Mouse (Mus musculus): ENCODE measurements around the gene Rbm8a. TPM values are rescaled to one million over a fixed set of nuclear protein-coding genes. Genes with fewer than 3 reads are reported as not detected.
A peak's percentile ranks its signal among the peaks of the same experiment; 100 is the strongest.
"Not testable (repeated sequence)": the region's sequence is repeated elsewhere in the genome, so short reads cannot be mapped to it uniquely, and the experiment has no call there.

The Rbm8a gene
- total RNA-seq, 2 experiments from 2014 or later: 36.6 to 44.1 TPM

- intact Hi-C loops (cut with DNase I; ENCODE audit: low total_unique reads): no loop called here
- peak; percentile 82 for DNase-seq
Measured at GRCm38 (mm10) chr3:96663432-96664239, 33.9 kb downstream of the Rbm8a start.

DNA sequence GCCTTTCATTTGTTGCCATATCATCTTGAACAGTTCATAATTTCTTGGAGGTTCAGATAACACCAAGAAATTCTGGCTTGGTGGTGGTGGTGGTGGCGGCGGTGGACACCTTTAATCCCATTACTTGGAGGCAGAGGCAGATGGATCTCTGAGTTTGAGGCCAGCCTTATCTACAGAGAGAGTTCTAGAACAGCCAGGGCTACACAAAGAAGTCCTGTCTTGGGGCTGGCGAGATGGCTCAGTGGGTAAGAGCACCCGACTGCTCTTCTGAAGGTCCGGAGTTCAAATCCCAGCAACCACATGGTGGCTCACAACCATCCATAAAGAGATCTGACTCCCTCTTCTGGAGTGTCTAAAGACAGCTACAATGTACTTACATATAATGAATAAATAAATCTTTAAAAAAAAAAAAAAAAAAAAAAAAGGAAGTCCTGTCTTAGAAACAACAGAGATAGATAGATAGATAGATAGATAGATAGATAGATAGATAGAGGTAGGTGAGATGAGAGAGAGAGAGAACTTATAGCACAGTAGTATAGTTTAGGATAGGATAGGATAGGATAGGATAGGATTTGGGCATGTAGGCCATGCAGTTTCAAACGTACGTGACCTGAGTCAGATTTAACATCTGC lies 36.1 kb downstream of the Rbm8a start:
- DNase-seq; intact Hi-C loops (cut with DNase I; ENCODE audit: low total_unique reads): not testable (repeated sequence)

DNA sequence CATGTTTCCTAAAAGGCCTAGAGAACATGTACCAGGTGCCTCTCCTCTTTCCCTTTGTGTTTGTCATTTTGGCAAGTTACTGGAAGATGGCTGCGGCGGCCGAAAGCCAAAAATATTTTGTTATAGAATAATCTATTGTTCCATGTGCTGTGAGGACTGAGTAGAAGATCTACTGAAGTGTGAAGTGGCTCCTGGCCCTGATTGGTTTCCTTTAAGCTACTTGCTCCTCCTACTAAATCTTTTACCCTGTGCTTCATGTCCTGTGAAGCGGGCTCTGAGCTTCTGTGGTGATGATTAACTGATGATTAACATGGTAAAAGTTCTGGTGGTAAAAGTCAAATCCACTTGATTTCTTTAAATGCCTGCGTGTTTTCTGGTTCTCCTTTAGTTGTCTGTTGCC lies 37.2 kb downstream of the Rbm8a start:
- DNase-seq: no peak
- intact Hi-C loops (cut with DNase I; ENCODE audit: low total_unique reads): no loop called here

GRCm38 (mm10) chr3:96667316-96667715 lies 37.6 kb downstream of the Rbm8a start:
- DNase-seq: no peak
- intact Hi-C loops (cut with DNase I; ENCODE audit: low total_unique reads): no loop called here

GRCm38 (mm10) chr3:96668424-96669067 lies 38.8 kb downstream of the Rbm8a start:
- intact Hi-C loops (cut with DNase I; ENCODE audit: low total_unique reads): no loop called here
- DNase-seq: no peak

GRCm38 (mm10) chr3:96669727-96670468 lies 40.2 kb downstream of the Rbm8a start, which contains the start of gene Ankrd35:
TSS of gene Ankrd35 (plus strand) at chr3:96670131.
- DNase-seq: peak; percentile 86
- intact Hi-C loops (cut with DNase I; ENCODE audit: low total_unique reads): no loop called here

GRCm38 (mm10) chr3:96671519-96671918 lies 41.8 kb downstream of the Rbm8a start:
- intact Hi-C loops (cut with DNase I; ENCODE audit: low total_unique reads): no loop called here

GRCm38 (mm10) chr3:96673514-96673913 lies 43.8 kb downstream of the Rbm8a start:
- intact Hi-C loops (cut with DNase I; ENCODE audit: low total_unique reads): no loop called here
- no peak for DNase-seq

More at GRCm38 (mm10) chr3:96671519-96671918, 41.8 kb downstream of the Rbm8a start:
- no peak for DNase-seq

DNA sequence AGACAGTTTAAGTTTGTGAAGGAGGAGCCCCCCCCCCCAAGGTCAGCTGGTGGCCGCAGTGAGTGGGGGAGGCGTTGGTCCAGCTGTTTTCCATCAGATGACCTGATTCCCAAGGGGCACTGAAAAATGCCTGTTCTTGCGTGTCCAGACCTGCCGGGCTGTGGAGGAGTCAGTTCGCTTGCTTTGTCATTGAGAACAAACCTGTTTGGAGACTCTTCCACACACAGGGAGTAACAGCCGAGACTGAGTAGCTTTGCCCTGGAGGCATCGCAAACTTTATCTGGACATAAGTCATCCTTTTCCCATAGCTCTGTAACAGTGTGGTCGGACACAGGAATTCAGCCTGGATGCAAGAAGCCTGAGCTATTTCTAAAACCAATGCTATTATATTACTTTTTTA lies 44.7 kb downstream of the Rbm8a start:
- intact Hi-C loops (cut with DNase I; ENCODE audit: low total_unique reads): no loop called here
- no peak for DNase-seq

GRCm38 (mm10) chr3:96675171-96675570 lies 45.4 kb downstream of the Rbm8a start:
- intact Hi-C loops (cut with DNase I; ENCODE audit: low total_unique reads): no loop called here
- no peak for DNase-seq

- intact Hi-C loops (cut with DNase I; ENCODE audit: low total_unique reads): no loop called here
- no peak for DNase-seq
Measured at GRCm38 (mm10) chr3:96675690-96676089, 46.0 kb downstream of the Rbm8a start.

GRCm38 (mm10) chr3:96678456-96678855 lies 48.7 kb downstream of the Rbm8a start:
- intact Hi-C loops (cut with DNase I; ENCODE audit: low total_unique reads): no loop called here
- no peak for DNase-seq

DNA sequence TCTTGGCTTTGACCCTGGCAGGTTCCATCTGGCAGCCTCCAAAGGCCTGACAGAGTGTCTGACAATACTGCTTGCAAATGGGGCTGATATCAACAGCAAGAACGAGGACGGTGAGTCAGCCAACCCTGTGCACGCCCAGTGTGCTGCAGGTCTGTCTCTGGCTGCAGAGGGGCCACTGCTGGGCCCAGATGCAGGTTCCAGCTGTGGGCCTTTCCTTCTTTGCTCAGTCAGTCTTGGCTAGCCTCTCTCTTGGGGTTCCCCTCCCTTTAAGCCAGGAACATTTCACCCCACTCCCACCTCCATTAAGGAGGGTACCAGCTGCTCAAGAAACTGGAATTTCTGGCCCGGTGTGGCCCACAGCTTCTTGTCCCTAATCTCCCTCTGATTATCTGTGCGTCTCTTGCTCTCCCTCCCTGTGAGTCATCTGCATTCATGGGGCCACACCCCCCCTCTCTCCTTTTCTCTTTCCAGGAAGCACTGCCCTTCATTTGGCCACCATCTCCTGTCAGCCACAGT lies 49.5 kb downstream of the Rbm8a start:
- DNase-seq: no peak
- intact Hi-C loops (cut with DNase I; ENCODE audit: low total_unique reads): no loop called here

- intact Hi-C loops (cut with DNase I; ENCODE audit: low total_unique reads): no loop called here
- no peak for DNase-seq
Measured at GRCm38 (mm10) chr3:96680269-96680956, 50.7 kb downstream of the Rbm8a start.

Other genes with a start within 250 kb of the Rbm8a start
- not detected for gene BC107364, start 177.6 kb upstream of the Rbm8a start, total RNA-seq (2021)
- 100 to 1,000 TPM; 460 to 465 TPM for gene Hfe2, start 104.8 kb upstream of the Rbm8a start, total RNA-seq (2021)
- 100 to 1,000 TPM; 288 to 458 TPM for gene Txnip, start 72.0 kb upstream of the Rbm8a start, total RNA-seq (2021)
- 1 to 10 TPM; 1.2 to 1.5 TPM for gene Gm16253, start 52.9 kb upstream of the Rbm8a start, total RNA-seq (2021)
- 10 to 100 TPM; 30.3 to 34.0 TPM for gene Polr3gl, start 35.8 kb upstream of the Rbm8a start, total RNA-seq (2021)
- 1 to 10 TPM in 1 of 2 experiments, under 1 TPM in 1; 0.66 to 1.9 TPM for gene Ankrd34a, start 33.3 kb upstream of the Rbm8a start, total RNA-seq (2021)
- 10 to 100 TPM; 13.6 to 16.4 TPM for gene Lix1l, start 28.8 kb upstream of the Rbm8a start, total RNA-seq (2021)
- gene Pex11b, start 5.4 kb downstream of the Rbm8a start, total RNA-seq (2021): 10 to 100 TPM; 22.3 to 22.4 TPM
- under 1 TPM; 0.13 to 0.25 TPM for gene Gm42957, start 5.5 kb downstream of the Rbm8a start, total RNA-seq (2021)
- gene Itga10, start 15.7 kb downstream of the Rbm8a start, total RNA-seq (2021): 1 to 10 TPM; 2.9 to 3.0 TPM
- 1 to 10 TPM; 1.0 to 2.3 TPM for gene Ankrd35, start 40.2 kb downstream of the Rbm8a start, total RNA-seq (2021)
- 10 to 100 TPM; 10.4 to 12.1 TPM for gene Pias3, start 66.5 kb downstream of the Rbm8a start, total RNA-seq (2021)
- under 1 TPM; 0.96 to 1.00 TPM for gene Nudt17, start 78.6 kb downstream of the Rbm8a start, total RNA-seq (2021)
- gene Polr3c, start 97.7 kb downstream of the Rbm8a start, total RNA-seq (2021): 10 to 100 TPM; 16.0 to 18.7 TPM
- 10 to 100 TPM; 53.8 to 89.7 TPM for gene Rnf115, start 97.7 kb downstream of the Rbm8a start, total RNA-seq (2021)
- not detected for gene Pdzk1, start 199.4 kb downstream of the Rbm8a start, total RNA-seq (2021)
- gene Cd160, start 199.4 kb downstream of the Rbm8a start, total RNA-seq (2021): not detected

All from gastrocnemius, postnatal 14 days (tissue).